Mouse (Mus musculus): ENCODE measurements around the gene Snx9. TPM values are rescaled to one million over a fixed set of nuclear protein-coding genes. Genes with fewer than 3 reads are reported as not detected.

The Snx9 gene
- total and polyA plus RNA-seq, 3 experiments, result 28.3 to 55.9 (median 48.4) TPM

DNA sequence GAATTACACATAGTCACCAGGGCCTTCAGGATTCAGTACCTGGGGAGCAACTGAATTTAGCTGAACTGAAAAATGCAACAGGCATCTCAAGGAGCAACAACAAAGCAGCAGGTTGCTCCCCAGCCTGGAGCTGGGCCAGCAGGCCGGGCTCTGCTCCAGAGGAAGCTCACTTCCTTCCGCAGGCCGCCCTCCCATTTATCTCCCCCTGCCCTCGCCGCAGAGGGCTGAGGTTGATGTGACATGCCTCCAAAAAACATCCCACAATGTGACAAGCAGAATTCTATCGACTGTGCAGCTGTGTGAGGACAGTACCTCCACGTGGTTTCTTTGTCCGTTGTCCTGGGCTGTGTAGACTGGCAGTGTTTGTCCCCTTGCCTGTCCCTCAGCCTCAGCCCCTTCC is 44.3 kb downstream of the Snx9 start:
- peak; percentile 86 for DNase-seq

DNA sequence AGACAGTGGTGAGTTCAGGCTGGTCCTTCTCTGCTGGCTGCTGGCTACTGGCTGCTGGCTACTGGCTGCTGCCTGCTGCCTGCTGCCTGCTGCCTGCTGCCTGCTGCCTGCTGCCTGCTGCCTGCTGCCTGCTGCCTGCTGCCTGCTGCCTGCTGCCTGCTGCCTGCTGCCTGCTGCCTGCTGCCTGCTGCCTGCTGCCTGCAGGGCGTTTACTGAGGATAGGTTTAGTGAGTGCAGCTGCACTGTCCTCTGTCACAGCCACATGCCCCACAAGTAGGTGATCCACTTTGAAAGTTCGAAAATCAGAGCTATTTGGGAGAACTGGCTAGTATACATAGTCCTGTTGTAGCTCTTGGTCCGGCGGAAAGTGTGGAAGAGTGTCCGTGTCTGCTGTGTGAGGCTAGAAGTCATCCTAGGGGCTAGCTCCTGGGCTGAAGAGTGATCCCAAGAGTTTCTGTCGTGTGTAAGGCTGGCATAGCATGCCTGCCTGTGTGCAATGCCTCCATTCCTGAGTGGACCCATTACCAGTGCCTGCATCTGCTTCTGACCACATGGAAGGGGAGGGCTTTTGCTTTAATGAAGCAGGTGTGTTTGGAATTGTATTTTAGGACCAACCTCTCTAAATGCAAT is 45.2 kb downstream of the Snx9 start:
- no peak for DNase-seq

DNA sequence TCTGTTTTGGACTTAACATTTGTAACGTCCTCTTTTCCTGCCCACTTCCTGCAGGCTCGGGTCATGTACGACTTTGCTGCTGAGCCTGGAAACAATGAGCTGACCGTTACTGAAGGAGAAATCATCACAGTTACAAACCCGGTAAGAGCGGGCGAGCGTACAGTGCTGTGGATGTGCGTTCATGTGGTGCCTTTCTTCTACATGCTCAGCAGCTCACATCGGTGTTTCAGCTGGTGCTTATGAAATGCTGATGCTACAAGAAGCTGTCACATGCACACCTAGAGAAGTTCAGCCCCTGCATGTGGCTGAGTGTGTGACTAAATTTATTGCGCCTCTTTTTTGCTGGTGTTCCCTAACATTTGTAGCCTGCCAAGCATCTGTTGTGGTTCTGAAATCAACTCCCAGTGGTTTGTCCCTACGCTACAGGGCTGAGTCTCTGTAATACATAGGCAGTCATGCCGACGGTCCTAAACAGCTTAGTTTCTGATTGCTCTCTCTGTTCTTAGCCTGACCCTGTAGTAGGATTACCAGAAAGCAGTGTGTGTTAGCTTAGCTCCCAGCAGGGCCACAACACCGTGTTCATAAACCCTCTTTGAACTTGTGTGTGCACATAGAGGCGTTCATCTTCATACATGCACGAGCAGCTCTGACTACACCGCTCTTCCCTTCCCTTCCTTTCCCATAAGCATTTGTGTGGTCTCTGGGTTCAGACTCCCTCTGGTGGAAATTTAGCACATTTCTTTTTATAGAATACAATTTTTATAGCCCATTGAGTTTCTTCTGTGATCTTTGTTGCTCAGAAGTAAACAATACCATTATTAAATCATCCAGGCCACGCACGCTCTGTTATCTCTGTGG is 46.0 kb downstream of the Snx9 start:
- no peak for DNase-seq

DNA sequence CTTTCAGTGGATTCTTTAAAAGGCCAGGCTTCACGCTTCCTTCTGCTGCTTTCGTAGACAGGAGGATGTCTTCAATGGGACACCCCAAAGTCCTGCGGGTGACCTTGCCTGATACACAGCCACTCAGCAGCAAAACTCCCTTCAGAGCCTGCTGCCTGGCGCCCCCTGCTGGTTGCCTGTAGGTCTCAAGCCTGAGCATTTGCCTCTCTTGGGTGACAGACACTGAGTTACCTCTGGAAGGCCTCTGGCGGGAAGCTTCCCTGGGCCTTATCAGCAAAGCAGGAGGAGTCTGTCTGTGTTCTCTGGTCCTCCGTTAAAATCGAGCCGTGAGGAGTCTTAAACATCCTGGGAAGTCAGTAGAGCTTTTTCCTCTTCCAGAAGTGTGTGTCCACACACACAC is 49.3 kb downstream of the Snx9 start:
- peak; percentile 88 for DNase-seq

DNA sequence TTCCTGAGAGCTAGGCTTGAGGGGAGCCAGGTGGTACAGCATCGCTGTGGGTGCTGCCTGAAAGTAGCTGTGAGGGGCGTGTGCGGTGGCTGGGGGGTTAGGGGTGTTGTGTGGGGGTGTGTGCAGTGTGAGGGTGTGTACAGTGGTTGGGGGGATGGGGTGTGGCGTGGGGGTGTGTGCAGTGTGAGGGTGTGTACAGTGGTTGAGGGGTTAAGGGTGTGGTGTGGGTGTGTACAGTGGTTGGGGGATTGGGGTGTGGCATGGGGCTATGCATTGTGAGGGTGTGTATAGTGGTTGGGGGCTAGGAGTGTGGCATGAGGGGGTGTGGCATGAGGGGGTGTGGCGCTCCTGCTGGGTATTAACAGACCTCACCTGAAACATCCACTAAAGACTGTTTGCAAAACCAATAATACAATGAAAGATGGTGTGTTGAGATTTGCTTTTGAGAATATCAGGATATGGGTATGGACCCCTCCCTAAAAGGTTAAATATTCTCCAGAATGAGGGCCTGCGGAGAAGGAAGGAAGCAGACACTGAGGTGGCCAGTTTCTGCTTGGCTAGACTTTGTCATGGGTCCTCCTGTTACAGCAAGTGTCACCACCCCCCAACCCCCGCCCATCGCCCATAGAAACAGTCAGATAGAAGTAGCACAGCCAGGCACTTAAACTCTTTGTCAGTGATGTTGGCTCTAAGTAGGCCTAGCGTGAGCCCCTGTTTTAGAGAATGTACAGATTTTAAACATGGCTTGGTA is 51.0 kb downstream of the Snx9 start:
- DNase-seq, result no peak

DNA sequence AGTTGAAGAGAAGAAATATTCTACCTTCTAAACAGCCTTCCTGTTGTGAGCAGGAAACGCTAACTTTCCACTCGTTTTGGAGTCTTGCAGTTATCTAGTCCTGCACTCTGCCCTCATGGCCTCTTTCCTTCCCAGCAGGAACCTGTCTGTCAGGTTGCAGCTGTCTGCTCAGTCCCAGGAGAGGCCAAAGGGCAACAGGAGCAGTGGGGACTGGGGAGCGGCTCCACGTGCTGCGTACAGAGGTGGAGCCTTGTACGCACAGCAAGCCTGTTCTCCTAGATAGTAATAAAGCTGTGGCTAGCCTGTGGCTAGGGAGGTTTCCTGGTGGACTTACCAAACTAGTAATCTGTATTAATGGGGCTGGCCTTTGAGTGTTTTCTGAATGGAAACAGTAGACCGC is 52.0 kb downstream of the Snx9 start:
- DNase-seq, result peak; percentile 35

DNA sequence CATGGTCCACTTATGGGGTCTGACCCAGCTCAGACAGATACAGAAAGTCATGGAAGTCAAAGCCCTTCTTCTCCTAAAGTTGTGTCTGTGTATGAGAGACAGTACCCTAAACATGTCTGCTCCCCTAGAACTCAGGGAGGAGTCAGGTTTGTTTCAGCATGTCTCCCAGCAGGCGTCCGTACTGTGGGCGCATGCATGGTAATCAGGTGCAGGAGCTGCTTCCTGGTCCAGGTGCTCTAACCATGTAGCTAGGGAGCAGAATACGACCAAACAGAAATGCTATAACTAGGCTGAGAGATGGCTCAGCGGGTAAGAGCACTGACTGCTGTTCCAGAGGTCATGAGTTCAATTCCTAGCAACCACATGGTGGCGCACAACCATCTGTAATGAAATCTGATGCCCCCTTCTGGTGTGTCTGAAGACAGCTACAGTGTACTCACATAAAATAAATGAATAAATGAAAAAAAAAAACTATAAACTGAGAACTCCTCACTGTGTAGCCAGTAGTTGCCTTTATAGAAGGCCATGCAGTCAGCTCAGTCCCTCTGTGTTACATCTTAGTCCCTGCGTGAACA is 52.5 kb downstream of the Snx9 start:
- no peak for DNase-seq

DNA sequence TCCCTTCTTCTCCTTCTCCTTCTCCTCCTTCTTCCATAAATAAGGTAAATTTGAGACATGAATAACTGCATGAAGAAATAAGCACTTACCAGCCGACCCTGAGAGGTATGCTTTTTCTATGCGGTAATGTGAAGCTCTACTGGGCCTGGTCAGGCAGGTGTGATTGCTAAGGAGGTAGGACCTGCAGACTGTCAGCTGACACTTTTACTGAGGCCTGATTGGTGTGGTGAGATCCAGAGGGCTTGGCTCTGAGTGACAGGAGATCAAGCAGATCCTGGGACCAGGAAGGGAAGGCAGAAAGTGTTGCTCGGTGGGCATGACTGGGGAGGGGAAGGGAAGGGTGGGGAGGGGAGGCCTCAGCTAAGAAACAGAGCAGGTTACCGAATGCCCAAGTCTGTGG is 54.9 kb downstream of the Snx9 start:
- DNase-seq, result no peak

DNA sequence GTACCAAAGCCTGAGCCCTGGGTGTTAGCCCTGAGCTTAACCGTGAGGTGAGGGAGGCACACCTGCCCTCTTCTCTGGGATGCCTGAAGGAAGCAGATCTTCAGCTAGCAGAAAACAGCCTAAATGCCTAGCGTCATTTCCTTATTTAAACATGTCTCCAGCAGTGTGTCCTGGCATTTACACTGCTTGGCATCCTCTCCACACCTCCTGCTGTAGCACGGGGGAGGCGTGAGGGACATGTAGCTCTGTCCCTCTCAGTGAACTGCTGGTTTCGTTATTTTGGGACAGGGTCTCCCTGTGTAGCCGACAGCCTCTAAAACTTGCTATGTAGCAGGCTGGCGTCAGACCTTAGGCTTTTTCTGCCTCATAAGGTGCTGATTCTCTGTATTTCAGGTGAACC is 55.5 kb downstream of the Snx9 start:
- no peak for DNase-seq

DNA sequence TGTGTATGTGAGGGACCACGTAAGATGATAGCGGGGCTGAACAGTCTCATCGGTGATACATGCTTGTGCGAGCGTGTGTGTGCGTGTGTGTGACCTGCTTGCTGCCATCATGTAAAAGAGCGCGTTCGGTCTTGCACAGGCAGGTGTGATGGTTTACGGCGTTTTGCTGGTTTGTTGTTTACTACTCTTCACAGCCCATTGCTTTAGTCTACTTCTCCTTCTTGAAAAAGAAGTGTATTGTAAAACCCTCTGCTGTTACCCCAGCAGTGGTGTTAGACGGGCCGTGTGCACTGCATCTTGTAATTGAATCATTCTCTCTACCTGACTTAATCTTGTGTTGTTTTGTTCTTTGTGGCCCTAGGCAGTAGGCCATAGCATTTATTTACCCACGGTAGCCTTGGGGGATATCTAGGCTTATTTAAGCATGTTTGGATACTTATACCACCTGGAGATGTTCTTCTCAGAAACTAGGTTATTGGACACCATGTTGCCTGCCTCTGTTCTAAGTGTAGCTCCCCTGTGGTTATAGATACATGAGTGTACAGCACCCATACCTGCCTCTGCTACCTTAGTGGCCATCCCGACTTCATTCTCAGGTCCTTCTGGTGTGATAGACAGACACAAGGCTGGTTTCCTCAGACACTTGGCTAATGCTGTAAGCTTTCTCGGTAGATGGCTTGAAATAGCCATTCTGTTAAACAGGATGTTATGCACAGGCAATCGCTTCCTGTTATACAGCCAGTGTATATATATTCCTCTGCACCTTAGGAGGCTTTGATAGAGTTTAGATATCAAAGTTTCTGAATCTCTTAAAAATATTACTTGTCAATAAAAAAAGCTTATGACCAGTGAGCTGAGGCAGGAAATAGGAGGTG is 56.4 kb downstream of the Snx9 start:
- no peak for DNase-seq

DNA sequence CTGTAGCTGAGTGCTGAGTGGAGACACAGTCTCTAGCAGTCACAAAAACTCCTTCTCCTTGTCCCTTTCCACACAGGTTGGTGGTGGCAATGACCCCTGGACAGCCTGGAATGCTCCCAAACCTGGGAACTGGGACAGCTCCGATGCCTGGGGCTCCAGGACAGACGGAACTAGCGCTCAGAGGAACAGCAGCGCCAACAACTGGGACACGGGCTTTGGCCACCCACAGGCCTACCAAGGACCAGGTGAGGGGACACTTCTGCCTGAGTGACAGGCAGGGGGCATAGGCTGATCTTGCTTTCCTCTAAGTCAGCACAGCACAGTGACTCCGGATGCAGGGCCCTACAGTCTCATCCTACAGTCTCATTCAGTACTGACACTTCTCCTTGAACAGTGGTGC is 58.1 kb downstream of the Snx9 start:
- no peak for DNase-seq

DNA sequence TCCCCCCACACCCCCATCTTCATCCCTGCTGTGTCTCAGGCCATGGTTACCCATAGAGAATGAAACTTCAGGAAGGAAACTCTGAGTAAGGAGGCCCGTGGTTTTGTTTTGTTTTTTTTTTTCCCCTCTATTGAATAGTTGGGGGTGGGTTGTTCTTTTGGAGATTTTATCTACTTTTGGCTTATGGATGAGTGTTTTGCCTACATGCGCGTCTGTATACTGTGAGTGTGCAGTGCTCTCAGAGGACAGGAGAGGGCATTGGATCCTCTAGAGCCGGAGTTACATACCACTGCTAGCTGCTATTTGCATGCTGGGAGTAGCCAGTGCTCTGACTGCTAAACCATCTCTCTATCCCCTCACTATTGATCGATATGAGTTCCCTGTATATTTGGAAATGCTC is 60.3 kb downstream of the Snx9 start:
- no peak for DNase-seq

DNA sequence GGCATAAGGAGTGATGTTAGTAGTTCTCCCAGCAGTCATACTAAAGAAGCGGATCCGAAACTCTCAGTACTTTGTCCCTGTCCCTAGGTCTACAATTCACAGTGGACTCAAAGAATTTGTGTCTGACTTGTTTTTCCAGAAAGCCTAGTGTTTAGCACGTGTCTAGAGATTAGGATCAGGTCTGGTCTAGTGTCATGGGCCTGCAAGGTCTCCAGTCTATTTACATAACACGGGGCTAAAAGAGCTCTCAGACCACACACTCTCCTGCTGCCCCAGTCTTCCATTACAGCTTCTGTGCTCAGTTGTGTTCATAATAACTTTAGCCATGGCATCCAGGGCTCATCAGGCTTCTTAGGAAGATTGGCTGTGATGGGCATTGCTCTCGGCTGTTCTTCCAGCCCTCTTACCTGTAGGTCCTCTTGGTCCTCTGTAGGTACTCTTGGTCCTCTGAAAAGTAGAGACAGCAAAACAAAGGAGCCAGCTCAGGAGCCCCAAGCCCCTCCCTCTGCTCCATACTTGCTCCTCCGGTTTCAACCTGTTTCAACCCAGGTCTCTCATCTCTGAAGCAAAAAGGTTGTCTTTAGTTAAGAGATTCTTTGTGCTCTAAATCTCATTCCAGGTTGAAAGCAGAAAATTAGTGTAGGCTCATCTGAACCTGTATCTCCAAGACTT is 62.6 kb downstream of the Snx9 start:
- no peak for DNase-seq

DNA sequence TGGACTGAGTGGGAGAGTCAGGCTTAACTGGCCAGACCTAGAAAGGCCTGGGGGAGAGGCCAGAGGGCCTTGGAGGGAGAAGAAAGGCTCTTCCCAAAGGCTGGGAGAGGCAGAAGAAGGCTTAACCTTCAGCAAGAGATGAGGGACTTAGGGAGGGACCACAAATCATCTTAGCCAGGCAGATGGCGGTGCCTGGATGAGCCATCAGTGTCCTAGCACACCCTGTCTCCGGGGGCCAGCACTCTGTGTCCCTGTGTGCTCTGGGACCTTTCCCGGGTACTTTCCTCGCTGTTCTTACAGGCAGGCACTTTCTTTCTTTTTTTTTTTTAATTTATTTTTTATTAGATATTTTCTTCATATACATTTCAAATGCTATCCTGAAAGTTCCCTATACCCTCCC is 68.6 kb downstream of the Snx9 start:
- no peak for DNase-seq

DNA sequence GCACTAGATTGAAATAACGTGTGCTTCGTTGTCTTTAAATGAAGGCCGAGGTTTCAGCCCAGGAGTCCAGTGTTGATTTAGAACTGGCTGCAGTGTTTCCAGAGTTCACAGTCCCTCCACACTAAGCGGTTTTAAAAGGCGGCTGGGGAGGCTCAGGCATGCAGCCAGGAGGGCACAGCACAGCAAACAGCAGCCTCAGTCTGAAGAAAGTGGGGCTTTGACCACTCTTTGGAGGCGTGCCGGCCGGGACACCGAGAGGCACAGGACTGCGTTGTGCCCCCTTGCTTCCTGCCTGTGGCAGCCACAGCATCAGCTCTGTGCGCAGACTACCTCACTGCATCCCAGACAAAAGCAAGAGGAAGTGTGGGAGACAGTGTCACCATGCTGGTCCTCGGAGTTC is 70.5 kb downstream of the Snx9 start:
- no peak for DNase-seq

DNA sequence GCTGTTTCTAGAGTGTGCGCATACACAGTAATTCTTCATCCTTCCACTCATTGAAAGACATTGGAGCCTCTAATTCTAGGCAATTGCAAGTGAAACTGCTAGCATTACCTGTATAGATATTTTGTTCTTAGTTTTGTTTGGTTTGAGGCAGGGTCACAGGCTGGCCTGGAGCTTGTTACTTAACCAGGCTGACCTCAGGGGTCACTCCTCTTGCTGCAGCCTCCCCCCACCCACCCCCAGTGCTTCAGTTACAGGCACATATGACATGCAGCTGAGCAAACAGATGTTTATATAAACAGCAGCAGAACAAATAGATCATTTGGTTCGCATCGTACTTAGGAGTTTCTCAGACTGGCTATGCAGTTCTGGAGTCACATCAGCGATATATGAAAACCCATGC is 71.7 kb downstream of the Snx9 start:
- no peak for DNase-seq

DNA sequence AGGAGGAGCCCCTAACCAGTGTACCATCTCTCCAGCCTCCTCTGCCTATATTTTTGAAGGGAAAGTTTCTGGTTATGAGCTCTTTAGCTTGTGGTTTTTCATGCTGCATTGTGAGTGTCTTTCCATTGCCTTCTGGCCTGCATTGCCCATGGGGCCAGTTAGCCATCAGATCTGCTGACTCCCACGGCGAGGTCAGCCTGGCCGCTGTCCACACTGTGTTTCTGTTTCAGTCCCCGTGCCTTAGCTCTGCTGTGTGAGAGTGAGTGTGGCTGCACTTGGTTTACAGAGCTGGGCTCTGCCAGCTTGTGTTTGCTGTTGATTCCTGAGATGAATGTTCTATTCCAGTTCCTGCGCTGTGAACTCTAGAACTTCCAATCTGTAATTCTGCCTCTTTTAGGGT is 73.1 kb downstream of the Snx9 start:
- peak; percentile 36 for DNase-seq

DNA sequence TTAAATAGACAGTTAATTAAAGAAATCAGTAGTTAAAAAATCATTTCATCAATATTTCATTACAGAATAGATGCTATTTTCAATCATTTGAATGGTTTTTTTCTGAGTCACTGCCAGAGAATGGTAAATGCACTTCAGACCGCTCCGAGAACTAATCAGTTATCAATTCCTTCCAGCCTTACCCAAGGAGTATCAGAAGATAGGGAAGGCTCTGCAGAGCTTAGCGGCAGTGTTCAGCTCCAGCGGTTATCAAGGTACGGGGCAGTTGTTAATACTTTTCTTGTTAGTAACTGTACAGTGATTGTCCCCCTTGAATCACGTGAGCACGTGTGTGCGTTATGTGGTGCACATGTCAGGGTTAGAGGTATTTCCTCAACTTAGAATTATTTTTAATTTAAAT is 80.8 kb downstream of the Snx9 start:
- DNase-seq, result no peak

DNA sequence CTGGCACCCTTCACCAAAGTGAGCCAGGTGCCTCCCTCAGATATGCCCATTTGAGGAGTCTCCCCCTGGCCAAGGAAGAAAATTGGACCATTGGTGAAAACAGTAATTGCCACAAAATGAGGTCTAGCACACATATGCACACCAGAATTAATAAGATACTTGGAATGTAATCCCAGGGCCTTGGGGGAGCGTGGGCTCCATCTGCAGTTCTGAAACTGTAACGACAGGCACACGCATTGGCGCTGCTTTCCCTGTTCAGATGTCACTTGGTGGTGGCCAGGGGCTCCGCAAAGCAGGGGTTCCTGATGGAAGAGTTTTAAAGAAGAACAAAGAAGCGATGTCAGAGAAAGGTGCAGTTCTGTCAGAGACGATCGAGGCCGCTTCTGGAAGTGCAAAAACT is 82.2 kb downstream of the Snx9 start:
- no peak for DNase-seq

DNA sequence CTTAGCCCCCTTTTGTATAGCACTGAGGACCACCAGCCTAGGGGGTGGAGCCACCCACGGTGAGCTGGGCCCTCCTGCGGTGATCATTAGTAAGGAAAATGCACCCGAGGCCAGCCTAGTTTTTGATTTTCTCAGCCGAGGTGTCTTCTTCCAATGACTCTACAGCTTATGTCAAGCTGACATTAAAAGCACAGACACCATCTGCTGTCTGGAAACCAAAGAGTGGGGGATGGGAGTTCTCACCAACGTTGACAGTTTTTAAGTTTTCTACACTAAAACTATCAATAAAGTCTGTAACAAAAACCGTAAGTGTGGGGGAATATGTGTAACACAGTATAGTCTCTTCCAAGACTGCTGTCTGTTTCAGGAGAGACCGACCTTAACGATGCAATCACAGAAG is 83.1 kb downstream of the Snx9 start:
- DNase-seq, result no peak

DNA sequence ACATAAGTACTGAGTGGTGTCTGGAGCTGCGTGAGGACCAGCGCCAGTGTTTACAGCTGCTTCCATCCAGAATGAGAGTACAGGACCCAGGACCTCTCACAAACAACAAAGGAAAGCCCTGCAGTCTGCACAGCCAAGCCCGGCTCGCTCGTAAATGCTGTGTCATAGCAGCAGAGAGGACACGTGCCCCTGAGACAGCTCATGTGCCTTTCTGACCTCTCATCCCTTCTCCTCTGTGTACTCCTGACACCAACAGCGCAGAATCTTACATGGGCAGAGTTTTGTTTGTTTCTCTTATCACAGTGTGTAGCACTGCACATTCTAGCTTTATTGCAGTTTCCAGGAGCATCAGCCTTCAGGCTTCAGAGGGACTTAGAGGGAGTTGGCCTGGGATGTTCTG is 85.6 kb downstream of the Snx9 start:
- DNase-seq, result no peak

Data from adrenal gland, adult 2 months (tissue).